Mouse (Mus musculus) heart, adult 11 months (tissue): ENCODE results near the gene Zgrf1.

Experiments
- DNase-seq: peaks from one replicate; pipeline ENCODE4 v3.0.0; 2022

The Zgrf1 gene

DNA sequence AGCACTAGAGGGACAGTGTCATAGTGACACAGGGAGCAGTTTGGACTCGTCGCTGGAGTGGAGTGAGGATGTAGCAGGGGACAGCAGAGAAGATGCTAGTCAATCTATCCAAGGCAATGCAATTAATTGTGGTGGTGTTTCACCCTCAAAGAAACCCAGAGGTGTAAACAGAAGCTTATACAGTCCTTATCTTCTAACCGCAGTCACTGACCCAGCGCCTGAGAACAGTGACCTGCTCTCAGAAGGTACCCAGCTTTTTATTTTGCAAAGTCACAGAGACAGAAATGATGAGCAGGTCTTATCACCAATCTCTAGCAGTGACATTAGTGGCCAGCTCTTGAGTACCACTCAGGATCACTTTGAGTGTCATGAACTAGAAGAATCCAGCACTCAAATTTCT is 9.7 kb downstream of the Zgrf1 start:
- no peak for DNase-seq

DNA sequence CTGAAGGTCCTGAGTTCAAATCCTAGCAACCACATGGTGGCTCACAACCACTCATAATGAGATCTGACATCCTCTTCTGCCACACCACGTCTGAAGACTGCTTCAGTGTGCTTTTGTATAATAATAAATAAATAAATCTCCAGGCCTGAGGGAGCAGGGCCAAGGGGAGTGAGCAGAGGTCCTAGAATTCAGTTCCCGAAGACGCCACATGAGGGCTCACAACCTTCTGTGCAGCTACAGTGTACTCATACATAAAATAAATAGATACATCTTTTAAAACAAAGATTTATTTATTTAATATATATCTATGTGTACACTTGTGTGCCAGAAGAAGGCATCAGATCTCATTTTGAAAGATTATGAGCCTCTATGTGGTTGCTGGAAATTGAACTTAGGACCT is 11.8 kb downstream of the Zgrf1 start:
- DNase-seq, result no peak

DNA sequence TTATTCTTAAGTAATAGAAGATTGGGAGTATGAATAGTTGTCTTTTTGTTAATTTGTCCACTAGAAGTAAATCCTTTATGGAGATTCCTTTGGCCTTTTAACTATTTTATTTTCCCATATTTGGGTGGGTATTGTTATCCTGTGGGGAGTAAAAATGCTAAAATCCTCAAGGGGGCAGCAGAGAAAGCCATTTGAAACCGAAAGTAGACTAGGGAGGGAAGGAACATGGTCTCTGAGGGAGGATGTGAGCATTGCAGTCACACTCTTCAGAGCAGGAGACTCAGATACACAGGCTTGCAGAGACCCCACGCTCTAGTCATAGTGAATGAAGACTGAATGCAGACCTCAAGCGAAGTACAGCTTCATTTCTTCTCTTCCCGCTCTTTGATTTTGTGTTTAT is 19.3 kb downstream of the Zgrf1 start:
- DNase-seq, result peak; percentile 95

DNA sequence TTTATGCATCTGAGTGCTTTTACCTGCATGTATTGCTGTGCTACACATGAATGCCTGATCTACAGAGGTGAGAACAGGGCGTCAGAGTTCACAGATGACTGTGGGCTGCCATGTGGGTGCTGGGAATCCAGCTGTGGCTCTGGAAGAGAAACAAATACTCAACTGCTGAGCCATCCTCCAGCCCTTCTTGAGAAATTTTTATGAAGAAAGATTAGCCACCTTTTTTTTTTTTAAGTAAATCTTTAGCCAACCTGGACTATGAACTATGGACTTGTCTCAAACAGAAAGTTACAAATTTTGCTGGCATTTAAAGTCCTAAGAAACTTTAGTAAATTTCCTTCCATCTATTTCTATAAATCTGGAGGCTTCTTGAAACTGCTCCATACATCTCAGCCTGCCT is 43.8 kb downstream of the Zgrf1 start:
- DNase-seq, result no peak

DNA sequence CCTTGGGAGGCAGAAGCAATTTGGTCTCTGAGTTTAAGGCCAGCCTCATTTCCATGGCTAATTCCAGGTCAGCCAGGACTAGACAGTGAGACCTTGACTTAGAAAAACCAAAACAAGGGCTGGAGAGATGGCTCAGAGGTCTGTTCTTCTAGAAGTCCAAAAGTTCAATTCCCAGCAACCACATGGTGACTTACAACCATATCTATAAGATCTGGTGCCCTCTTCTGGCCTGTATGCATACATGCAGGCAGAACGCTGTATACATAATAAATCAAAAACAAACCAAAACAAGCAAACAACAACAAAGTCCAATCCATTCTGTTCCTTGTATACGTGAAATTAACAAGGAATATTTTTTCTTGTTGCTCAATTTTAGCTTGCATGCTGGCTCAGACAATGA is 54.8 kb downstream of the Zgrf1 start:
- DNase-seq, result peak; percentile 28

DNA sequence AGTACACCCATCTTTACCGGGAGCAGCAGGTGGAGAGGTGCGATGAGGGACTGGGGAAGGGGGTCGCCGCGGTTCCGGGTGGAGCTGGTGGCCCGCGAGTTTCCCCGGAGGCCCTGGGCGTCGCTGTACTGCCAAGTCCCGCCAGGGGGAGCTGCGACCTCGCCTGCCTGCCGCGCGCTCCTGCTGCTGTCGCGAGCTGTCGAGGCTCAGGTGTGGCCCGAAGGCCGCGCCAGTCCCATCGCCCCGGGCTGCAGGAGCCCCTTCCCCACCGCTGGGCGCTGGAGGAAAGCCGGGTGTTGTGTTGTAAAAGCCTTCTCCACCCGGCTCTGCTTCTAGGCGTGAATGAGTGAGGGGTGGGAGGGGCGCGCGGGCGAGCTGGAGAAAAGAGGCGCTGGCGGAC is 72.0 kb downstream of the Zgrf1 start:
- peak; percentile 92 for DNase-seq

DNA sequence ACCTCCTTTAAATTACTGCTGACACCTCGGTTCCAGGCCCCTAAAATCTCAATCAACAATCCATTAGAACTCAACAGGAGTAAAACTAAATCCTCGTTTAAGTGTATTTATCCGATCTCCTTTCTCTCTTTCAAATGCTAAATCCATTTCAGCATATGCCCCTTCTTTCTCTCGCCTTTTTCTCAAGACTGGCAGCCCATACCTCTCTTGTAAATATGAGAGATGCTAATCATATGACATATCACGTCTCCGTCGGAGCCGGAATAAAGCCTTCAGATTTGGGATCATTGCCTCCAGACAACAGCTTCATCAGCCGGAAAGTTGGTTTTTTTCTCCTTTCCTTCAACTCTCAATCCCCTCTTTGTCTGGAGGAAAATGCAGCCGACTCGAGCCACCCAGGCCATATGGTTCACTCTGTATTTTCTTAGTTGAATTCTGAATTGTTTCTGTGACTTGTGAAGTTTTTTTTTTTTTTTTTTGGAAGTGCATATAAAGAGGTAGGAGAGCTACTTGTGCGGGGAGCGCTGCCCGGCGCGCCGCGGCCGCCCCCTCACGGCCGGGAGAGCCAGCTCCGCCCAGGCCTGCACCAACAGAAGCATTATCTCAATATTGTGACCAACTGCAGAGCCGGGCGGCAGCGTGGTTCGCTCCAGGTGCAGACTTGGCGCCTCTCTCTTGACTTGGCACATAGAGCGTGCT is 72.6 kb downstream of the Zgrf1 start:
- DNase-seq, result peak; percentile 78

DNA sequence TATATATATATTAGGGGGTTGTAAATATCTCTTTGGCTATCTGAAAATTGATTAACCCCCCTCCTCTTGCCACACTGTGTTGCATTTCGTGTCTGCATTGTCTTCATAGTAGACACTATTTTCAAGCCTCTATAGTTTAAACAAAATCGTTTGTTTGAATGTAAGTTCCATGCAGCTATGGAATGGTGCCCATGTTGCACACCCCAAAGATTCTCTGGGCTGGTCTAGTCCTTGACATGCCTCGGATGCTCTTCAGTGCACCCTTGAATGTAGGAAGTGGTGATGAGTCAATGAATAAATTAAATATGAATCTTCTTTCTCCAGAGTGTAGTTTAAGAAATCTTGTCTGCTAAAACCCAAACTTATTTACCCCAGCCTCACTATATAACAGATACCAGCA is 73.2 kb downstream of the Zgrf1 start:
- DNase-seq, result peak; percentile 35

DNA sequence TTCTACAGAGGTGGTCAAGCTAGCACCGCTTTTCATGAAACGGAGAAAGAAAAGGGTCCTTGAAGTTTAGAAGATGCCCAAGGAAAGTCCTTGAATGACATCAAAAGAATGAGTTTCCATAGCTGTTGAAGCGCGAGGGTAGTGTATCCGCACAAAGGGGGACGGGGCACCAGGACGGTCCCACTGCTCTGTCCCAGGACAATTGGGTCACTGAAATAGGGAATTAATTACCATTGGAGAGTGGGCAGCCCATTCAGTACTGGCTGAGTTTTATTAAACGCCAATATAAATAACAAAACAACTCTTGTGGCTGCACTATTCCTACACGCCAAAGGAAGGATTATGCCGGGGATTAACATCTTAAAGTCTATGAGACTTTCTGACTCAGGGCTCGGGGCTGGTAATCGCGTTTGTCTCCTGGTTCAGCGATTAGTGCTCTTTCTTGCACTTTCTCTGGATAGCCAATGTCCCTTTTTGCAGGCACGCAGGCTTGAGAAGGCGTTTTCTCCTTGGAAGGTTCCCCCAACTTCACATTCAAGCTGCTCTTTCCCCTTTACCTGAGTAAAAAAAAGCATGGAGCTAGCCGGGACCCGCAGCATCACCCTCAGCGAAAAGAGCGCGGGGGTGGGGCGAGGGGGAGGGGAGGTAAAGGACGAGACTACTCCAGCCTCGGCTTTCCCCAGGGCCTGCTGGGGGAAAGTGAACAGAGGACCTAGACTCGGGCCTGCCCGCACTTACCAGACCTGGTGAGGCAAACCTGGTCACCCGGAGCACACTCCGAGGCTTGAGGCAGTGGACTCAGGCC is 74.1 kb downstream of the Zgrf1 start:
- DNase-seq, result peak; percentile 82

DNA sequence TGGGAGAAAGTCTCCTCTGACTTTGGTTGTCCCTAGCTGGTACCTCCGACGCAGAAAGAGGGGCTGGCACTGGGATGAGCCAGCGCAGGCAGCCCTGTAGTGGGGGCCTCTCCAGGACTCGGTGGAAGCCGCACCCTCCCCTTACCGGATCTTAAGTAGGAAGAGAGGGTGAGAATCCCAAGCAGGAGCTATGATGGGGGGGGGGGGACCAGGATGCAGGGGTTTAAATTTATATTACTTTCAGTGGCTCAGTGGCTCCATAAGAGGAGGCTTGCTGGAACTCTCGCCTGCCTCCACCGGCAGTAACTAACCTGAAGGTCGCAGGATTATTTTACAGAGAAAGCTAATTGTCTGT is 74.6 kb downstream of the Zgrf1 start:
- peak; percentile 48 for DNase-seq

DNA sequence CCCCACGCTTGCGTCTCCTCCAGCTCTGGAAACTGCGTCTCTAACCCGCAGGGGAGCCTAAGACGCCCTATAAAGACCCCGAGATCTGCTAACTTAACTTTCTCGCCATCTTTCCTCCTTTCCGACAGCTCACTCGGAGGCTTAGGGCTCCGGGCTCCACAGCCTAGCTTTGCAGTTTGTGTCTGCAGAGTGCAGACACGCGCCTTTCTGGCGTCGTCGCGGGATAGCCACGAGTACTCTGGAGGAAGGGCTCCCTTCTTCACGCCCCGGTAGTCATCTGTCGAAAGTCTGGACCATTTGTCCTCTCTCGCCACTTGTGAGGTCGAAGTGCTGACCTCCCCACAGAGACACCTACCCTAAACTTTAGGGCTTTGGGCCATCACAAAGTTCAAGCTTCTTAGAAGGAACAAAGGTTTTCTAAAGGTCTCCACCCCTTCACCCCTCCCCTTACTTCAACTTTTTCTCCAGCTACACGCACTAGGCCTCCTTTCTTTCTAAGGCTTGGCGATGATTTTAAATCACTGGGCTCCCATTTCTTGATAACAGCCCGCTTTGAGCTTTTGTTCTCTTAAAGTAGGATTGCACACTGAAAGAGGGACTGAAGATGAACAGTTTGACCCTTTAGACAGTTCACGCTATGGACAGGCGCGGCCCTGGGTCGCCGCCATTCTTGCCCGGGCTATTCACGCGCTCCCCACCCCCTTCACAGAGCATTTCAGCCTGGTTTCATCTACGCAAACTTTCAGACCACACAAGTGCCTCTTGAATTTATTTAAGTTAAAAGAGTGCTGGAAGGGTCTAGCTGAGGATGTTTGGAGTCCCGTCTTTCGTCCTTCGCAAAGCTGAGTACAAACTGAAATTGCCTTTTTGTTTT is 75.3 kb downstream of the Zgrf1 start:
- DNase-seq, result peak; percentile 66

DNA sequence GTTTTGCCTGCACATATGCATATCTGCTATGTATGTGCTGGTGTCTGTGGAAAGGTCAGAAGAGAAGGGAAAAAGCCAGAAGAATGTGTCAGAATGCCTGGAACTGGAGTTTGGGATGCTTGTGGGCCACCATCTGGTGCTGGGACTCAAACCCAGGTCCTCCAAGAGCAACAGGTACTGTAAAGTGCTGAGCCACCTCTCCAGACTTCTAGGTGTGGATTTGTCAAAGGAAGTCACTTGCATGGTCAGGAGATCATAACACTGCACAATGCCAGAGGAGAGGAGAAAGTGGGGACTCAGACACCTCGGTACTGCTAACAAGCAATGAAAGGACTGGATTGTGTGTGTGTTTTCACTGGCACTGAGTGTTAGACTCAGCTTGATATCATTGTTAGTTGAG is 76.9 kb downstream of the Zgrf1 start:
- DNase-seq, result no peak

DNA sequence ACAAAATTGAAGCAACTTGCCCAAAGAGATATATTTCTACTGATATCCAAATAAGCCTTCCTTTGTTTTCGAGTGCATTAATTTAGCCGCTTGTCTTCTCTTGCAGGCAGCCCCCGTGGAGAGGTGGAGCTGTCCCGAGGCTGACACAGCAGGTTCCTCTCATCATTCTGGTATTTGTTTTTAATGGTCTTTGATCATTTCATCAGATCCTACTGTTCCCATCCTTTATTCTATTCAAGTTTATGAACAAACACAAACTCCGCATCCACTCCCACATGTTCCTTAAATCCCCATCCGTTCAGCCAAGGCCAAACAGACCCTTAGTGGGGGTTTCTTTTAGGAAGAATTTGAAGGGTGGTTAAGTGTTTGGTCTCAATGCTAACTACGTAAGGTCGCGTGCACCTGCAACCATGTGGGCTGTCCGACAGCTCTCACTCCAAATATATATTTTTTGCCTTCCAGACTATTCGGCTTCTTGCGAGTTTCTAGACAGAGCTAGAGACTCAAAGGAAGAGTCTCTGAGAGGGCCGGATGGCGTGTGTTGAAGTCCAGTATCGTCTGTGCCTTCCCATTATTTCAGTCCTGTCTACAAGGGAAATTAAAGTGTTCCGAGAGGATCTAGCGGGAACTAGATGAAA is 77.6 kb downstream of the Zgrf1 start:
- DNase-seq, result peak; percentile 56

DNA sequence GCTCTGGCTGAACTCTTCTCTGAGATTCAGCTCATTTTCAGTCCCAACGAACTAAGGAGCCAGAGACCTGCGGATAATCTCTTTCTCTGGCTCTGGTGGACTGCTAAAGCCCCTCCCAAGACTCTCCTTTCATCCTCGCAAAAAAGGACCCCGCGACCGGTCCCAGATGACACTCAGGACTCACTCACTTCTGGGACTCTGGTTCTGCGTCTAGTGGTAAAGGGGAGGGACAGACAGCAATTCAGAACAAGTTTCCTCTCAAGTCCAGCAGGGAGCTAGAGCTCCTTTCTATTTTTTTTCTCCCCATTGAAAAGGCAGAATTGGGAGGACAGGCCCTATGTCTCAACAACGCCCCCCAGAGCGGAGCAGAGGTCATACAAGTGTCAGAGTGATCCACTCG is 78.3 kb downstream of the Zgrf1 start:
- DNase-seq, result peak; percentile 74

DNA sequence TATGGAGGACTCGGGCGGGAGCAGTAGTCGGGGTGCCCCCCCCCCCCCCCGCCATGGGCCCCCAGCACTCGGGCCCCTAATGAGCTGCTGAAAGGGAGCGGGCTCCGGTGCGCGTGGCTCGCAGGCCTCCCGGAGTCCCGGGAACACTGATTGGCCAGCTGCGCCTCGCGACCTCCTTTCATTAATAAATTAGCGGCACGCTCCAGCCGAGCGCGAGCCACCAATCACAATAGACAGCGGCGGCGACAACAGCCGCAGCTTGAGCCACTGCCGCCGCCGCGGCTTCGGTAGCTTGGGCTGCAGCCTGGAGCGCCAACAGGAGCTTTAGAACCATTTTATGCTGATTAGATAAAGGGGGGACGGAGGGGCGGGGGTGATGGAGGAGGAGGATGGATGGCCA is 79.2 kb downstream of the Zgrf1 start:
- DNase-seq, result peak; percentile 88

DNA sequence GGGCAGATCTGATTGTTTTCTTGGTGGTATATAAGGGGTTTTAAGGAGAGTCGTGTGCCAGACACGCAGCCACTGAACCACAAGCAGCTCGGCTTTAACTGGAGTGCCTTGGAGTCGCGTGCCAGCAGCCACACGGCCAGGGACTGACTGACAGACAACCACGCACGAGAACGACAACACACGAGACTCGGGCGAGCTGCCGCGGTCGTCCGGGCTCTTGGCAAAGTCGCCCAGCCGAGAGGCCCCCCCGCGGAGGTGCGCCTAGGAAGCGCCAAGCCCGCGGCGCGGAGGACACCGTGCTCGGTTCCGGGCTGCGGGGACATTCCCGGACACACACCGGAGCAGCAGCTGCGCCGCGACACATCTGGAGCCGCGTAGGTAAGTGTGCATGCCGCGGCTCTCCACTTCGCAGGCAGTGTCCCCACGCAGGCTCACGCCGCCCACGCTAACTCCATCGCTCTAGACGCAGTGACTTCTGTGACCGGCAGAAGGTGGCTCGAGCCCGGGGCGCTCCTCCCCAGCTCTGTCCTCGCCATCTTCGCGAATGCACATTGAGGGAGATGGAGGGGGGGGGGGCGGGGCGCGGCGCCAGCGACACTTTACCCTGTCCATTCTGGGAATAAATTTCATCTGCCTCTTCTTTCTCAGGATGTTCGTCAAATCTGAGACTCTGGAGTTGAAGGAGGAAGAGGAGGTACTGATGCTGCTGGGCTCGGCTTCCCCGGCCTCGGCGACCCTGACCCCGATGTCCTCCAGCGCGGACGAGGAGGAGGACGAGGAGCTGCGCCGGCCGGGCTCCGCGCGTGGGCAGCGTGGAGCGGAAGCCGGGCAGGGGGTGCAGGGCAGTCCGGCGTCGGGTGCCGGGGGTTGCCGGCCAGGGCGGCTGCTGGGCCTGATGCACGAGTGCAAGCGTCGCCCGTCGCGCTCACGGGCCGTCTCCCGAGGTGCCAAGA is 80.1 kb downstream of the Zgrf1 start, which contains the start of gene Neurog2:
Gene Neurog2 (plus strand): TSS at position 56 of the 953 bp plus-strand sequence.
- DNase-seq, result peak; percentile 89

DNA sequence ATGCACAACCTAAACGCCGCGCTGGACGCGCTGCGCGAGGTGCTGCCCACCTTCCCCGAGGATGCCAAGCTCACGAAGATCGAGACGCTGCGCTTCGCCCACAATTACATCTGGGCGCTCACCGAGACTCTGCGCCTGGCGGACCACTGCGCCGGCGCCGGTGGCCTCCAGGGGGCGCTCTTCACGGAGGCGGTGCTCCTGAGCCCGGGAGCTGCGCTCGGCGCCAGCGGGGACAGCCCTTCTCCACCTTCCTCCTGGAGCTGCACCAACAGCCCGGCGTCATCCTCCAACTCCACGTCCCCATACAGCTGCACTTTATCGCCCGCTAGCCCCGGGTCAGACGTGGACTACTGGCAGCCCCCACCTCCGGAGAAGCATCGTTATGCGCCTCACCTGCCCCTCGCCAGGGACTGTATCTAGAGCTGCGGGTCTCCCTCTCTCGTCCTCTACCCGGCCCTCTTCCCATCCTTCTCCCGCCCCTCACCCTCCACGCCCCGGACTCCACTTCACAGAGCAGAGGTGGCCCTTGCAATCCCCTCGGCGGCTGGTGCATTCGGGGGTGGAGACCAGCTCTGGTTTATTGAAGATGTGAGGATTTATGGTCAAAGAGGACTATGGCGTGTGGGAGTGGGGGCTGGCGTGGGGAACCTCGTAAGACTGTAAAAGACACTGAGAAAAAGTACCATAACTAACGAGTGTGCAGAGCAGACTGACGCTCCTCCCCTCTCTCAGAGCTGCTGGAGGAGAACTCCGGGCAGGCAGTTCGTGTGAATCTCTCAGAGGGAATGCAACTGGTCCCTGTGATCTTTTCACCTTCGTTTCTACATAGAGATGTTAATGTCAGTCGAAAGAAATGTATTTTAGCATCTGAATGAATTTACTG is 81.1 kb downstream of the Zgrf1 start:
- peak; percentile 93 for DNase-seq

DNA sequence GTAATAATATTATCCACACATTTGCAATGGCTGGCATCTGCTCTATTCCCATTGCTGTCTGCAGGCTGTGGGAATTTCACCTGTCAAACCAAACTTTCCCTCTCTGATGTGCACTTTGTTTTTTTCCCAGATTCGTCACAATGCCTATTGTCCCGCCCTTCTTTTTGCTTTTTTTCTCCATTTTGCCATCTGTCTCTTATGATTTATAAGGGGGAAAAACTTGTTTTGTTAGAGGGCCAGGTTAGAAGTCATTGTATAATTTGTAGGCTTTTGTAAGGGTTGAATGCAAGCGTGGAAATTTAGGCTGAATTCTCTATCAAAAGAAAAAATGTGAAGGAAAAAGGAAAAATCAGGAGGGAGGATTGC is 81.7 kb downstream of the Zgrf1 start:
- DNase-seq, result no peak

DNA sequence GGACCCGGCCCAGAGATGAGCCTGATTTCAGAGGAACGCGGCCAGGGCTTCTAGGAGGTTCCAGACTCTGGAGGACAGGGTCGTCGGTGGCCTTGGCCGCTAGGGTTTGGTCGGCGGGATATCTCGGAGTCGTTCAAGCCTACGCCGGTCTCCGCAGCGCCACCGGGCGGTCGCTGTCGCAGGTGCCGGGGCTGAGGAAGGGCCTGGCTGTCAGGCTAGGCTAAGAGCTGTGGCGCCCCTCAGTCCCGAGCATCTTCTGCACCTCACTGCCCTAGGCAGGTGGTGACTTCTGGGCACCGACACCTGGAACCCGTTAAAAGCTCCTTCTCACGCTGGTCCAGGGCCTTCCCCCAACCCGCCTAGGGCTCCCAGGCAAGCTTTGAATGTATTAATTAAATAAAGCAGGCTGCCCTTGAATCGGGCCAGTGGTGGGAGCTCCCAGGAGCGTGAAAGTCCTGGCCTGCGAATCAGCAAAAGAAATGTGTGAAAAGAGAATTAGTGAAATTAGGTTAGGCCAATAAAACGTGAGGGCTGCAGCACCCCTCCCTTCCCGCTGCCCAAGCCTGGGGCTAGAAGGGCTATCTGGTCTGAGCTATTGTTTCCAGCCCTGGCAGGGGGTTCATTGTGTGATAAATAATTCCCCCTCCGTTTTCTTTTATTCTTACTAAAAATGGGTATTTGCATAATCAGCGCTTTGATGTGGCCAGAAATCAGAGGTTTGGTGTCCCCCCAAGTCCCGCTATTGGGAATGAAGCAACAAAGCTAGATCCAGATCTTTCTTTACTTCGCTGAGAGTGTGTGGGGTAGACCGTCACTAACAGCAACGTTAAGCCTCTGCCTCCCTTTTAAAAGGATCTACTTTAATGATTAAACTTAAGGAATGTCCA is 86.8 kb downstream of the Zgrf1 start:
- DNase-seq, result peak; percentile 84
